Mouse (Mus musculus): ENCODE data around the gene Dnajc7. TPM values are rescaled to one million over a fixed set of nuclear protein-coding genes. Genes with fewer than 3 reads are reported as not detected.
"Not testable (repeated sequence)": the region's sequence is repeated elsewhere in the genome, so short reads cannot be mapped to it uniquely, and the experiment has no call there.

The Dnajc7 gene
- polyA plus RNA-seq (2015; fragmentation: Nextera tagmentation; extraction: Ambion mirVana) = 277 and 293 TPM in 2 replicates

DNA sequence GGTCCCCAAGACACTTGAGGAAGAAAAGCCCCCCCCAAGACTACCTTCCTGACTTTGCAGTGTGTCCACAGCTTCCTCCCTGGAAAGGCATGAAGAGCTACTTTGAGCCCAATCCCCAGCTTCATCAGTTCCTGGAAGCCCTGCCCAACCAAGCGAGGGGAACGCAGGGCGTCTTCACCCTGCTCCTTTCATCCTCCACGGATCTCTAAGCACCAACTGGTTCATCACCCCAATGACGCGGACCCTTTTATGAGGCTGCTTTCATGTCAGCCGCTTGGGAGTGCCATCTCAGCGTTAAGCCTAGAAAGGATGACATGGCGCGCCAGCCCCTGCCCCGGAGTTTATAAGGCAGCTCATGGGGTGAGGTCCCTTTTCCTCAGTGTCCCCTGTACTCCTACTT, at the start of gene Dnajc7:
Dnajc7 (minus strand) TSS at position 187 of the 400 bp plus-strand sequence.
- Histone ChIP-seq H3K4me3 (peak within 1 kb of the TSS; percentile 95), H3K9me3 (no peaks in the 10 kb centered on the region), H3K4me2 (peak within 1 kb of the TSS; percentile 86), H3K36me3 (peaks cover 16% of the 10 kb centered on the region), H3K9ac (peak within 1 kb of the TSS; percentile 94), H3K27me3 (no peaks in the 10 kb centered on the region), H3K27ac (peak within 1 kb of the TSS; percentile 96), H3K4me1 (peaks cover 32% of the 10 kb centered on the region)
- ATAC-seq (ENCODE audit: insufficient number of reproducible peaks, insufficient read depth, low FRiP score, low TSS enrichment, low read depth) = no peak
- 7% methylated on average over 11 of the region's 11 CpGs for WGBS

DNA sequence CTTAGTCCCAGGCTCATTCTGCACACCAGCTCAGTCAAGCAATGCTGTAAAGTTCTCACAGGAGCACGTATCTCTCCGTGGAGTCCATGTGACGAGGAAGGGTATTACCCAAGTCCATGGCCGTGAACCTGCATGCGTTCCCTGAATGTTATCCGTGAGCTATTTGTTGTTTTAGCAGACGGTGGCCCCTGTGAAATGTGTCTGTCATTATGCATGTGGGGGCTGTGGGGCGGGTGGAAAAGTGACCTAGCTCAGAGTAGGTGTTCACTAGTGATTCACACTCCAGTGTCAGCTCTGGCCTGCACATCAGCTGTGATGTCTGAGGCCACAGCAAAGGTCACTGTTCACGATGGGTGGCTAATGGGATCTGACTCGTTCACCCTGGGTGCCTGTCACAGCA, 39.8 kb upstream of the Dnajc7 start:
- Histone ChIP-seq H3K4me2 (no peak overlapping the region), H3K36me3 (no peaks in the 10 kb centered on the region), H3K27ac (no peak overlapping the region), H3K9ac (no peak overlapping the region), H3K4me1 (peaks cover 21% of the 10 kb centered on the region), H3K4me3 (no peak overlapping the region), H3K9me3 (no peaks in the 10 kb centered on the region), H3K27me3 (no peaks in the 10 kb centered on the region)
- ATAC-seq (ENCODE audit: insufficient number of reproducible peaks, insufficient read depth, low FRiP score, low TSS enrichment, low read depth) = no peak
- WGBS = 72% methylated on average over 10 of the region's 10 CpGs

DNA sequence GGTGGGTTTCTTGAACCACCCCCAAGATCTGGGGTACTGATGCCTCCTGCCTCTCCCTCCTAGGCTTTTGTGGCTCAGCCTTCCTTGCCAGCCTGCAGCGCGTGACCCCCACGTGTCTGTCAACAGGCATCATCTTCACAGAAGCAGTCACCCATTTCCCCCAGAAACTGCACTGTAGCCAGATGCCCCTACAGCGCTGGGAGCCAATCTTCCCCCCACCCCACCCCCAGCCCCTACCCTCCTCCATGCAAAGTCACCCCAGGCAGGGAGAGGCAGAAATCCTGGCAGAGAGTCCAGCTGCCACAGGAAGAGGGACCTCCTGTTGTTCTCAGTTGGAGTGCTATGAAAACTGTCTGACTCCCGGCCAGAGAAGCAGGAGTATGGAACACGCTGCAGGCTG, 36.5 kb upstream of the Dnajc7 start:
- 5% methylated on average over 6 of the region's 6 CpGs for WGBS
- Histone ChIP-seq H3K36me3 (no peaks in the 10 kb centered on the region), H3K27me3 (peaks cover 7% of the 10 kb centered on the region), H3K27ac (no peak overlapping the region), H3K9me3 (no peaks in the 10 kb centered on the region), H3K4me3 (no peak overlapping the region), H3K9ac (no peak overlapping the region), H3K4me1 (peaks cover 21% of the 10 kb centered on the region), H3K4me2 (peak overlapping the region; percentile 17; the same call in 1 of the 2 replicates)
- no peak for ATAC-seq (ENCODE audit: insufficient number of reproducible peaks, insufficient read depth, low FRiP score, low TSS enrichment, low read depth)

DNA sequence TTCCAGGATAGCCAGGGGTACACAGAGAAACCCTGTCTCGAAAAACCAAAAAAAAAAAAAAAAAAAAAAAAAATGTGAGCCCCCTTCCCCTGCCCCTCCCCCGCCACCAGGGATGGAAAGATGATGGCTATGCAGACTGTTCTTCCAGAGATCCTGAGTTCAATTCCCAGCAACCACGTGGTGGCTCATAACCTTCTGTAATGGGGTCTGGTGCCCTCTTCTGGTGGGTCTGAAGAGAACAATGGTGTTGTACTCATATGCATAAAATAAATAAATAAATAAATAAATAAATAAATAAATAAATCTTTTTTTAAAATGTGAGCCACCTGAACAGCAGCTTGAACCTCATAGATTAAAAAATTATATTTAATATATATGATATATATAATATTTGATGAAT, 35.6 kb upstream of the Dnajc7 start:
- not testable (repeated sequence) for H3K4me3 ChIP-seq; H3K4me2 ChIP-seq; H3K36me3 ChIP-seq; H3K9me3 ChIP-seq; H3K9ac ChIP-seq; ATAC-seq (ENCODE audit: insufficient number of reproducible peaks, insufficient read depth, low FRiP score, low TSS enrichment, low read depth); H3K27ac ChIP-seq
- H3K27me3 ChIP-seq = peaks cover 16% of the 10 kb centered on the region
- WGBS = 66% methylated on average over 3 of the region's 3 CpGs
- H3K4me1 ChIP-seq = peaks cover 27% of the 10 kb centered on the region

DNA sequence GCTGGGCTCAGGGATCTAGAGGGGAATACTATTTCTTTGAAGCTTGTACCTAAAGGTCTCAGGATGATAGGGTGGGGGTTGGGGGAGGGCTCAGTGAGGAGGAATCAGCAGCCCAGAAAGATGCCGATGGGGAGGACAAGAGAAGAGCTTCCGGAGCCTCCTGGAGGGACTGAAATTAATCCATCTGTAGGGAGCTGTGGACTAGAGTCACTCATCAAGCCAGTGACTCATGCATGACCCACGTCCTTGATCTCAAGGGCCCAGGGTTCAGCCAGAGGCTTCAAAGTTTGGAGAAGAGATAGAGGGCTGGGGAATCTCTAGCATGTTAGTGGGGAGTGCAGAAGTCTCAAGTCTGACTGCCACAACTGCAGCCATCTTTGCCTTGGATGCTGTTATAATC, 31.8 kb upstream of the Dnajc7 start:
- Histone ChIP-seq H3K27ac (no peak overlapping the region), H3K27me3 (peaks cover 36% of the 10 kb centered on the region), H3K9ac (no peak overlapping the region), H3K36me3 (no peaks in the 10 kb centered on the region), H3K4me1 (peaks cover 24% of the 10 kb centered on the region), H3K9me3 (no peaks in the 10 kb centered on the region), H3K4me2 (no peak overlapping the region), H3K4me3 (no peak overlapping the region)
- WGBS = 12% methylated on average over 3 of the region's 3 CpGs
- no peak for ATAC-seq (ENCODE audit: insufficient number of reproducible peaks, insufficient read depth, low FRiP score, low TSS enrichment, low read depth)

DNA sequence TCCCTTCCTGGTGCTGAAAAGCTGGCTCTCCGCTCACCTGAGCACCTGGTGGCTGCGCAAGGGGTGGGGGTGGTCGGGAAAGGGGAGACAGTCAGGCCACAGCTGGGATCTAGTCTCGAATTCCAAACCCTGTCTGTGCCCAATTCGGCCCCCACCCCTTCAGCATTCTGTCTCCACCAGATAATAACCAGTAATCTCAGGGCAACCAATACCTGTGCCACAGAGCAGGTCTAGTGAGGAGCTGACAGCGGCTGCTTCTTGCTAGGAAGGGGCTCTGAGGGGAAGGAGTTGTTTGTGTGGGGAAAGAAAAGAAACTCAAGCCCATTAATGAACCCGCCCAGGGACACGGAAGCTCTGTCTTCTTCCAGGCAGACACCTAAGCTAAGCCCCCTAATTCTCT, 31.2 kb upstream of the Dnajc7 start:
- Histone ChIP-seq H3K27ac (peak overlapping the region; percentile 55; the same call in 1 of the 2 replicates), H3K36me3 (no peaks in the 10 kb centered on the region), H3K9ac (no peak overlapping the region), H3K4me2 (peak overlapping the region; percentile 26; the same call in 1 of the 2 replicates), H3K27me3 (peaks cover 36% of the 10 kb centered on the region), H3K4me3 (no peak overlapping the region), H3K9me3 (no peaks in the 10 kb centered on the region), H3K4me1 (peaks cover 19% of the 10 kb centered on the region)
- WGBS = 15% methylated on average over 8 of the region's 8 CpGs
- no peak for ATAC-seq (ENCODE audit: insufficient number of reproducible peaks, insufficient read depth, low FRiP score, low TSS enrichment, low read depth)

DNA sequence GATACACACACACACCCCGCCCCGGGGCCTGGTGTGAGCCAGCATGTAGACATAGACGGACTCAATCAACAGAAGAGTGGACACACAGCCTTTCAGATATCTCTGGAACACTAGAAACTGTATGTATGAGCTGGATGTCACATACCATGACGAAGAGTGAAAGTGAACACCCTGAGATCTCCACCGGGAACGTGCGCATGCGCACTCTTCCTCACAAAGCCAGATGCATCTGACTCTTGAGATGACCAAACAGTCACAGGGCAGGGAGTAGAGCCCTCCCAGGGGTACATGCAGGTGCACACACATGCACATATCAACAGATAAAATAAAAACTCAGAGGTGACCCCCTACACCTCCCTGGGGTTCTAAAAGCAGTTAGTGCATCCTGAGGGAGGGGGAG, 28.4 kb upstream of the Dnajc7 start:
- peaks cover 41% of the 10 kb centered on the region for H3K27me3 ChIP-seq
- ATAC-seq (ENCODE audit: insufficient number of reproducible peaks, insufficient read depth, low FRiP score, low TSS enrichment, low read depth) = no peak
- 86% methylated on average over 8 of the region's 8 CpGs for WGBS

DNA sequence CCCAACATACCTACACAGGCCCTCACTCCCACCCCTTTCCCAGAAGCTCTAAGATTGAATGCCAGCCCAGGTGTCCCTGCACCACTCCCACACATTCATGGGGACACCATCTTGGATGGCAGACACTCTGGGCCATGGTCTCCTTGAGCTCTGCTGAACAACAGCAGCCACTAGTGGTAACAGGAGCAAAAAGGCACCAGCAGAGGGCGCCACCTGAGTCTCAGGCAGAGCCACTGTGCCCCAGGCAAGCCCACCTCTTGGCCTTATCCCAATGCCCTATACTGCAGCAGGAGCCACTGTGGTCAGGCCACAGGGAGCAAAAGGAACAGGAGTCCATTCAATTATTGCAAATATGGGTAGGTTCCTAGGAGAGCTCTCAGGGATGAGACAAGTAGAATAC, 26.3 kb upstream of the Dnajc7 start:
- Histone ChIP-seq H3K4me3 (no peak overlapping the region), H3K9ac (no peak overlapping the region), H3K27me3 (peaks cover 37% of the 10 kb centered on the region), H3K9me3 (no peaks in the 10 kb centered on the region), H3K36me3 (no peaks in the 10 kb centered on the region), H3K4me1 (peaks cover 23% of the 10 kb centered on the region), H3K4me2 (no peak overlapping the region), H3K27ac (no peak overlapping the region)
- WGBS = 10% methylated on average over 1 of the region's 1 CpGs
- ATAC-seq (ENCODE audit: insufficient number of reproducible peaks, insufficient read depth, low FRiP score, low TSS enrichment, low read depth) = no peak

More for the DNA sequence above, 28.4 kb upstream of the Dnajc7 start:
- H3K27ac ChIP-seq = no peak overlapping the region
- H3K9ac ChIP-seq = no peak overlapping the region
- no peak overlapping the region for H3K4me2 ChIP-seq
- no peaks in the 10 kb centered on the region for H3K36me3 ChIP-seq
- no peak overlapping the region for H3K4me3 ChIP-seq
- peaks cover 23% of the 10 kb centered on the region for H3K4me1 ChIP-seq
- no peaks in the 10 kb centered on the region for H3K9me3 ChIP-seq

DNA sequence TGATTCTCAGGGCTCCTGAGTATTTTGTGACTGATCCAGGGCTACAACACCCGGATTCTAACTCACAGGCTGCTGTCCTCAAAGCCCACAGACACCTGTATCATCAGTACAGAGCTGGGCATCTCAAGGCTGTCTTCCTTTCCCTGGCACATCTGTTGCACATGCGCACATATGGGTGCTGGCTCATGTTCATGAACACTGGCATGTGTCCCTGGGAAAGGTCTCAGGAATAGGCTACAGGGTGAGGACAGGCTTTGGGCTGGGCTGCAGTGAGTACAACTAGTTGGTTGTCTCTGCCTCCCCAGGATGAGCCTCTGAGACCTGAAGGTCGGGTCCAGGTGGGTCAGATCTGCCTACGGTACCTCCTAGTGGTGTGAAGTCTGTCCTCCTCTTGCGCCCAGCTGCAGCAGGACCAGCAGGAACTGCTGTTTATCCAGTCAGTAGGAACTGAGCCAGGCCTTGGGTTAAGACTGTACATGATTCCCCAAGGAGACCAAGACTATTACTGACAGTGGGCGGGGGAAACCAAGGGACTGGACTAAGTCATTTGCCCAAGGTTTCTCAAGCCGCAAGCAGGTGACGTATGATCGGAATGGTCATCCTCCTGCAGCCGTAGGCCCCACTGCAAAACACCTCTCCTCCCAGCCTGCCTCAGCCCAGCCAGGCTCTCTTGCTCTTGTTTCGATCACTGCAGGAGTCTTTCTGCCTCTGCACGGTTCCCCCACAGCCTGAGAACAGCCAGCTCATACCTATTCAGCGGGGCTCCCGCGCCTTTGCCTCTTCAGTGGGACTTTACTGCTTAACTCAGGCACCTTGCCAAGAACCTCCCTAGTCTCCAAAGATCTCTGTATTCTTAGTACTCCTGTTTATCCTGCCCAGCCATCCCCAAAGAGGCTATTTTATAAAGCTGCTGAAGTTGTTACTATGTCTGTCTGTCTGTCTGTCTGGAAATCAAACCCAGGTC, 23.9 kb upstream of the Dnajc7 start:
- H3K9me3 ChIP-seq = no peaks in the 10 kb centered on the region
- H3K36me3 ChIP-seq = no peaks in the 10 kb centered on the region
- peaks cover 38% of the 10 kb centered on the region for H3K27me3 ChIP-seq
- WGBS = 65% methylated on average over 15 of the region's 15 CpGs
- H3K27ac ChIP-seq = no peak overlapping the region
- H3K4me1 ChIP-seq = peaks cover 21% of the 10 kb centered on the region
- H3K9ac ChIP-seq = no peak overlapping the region
- no peak overlapping the region for H3K4me3 ChIP-seq
- no peak overlapping the region for H3K4me2 ChIP-seq
- ATAC-seq (ENCODE audit: insufficient number of reproducible peaks, insufficient read depth, low FRiP score, low TSS enrichment, low read depth) = no peak

DNA sequence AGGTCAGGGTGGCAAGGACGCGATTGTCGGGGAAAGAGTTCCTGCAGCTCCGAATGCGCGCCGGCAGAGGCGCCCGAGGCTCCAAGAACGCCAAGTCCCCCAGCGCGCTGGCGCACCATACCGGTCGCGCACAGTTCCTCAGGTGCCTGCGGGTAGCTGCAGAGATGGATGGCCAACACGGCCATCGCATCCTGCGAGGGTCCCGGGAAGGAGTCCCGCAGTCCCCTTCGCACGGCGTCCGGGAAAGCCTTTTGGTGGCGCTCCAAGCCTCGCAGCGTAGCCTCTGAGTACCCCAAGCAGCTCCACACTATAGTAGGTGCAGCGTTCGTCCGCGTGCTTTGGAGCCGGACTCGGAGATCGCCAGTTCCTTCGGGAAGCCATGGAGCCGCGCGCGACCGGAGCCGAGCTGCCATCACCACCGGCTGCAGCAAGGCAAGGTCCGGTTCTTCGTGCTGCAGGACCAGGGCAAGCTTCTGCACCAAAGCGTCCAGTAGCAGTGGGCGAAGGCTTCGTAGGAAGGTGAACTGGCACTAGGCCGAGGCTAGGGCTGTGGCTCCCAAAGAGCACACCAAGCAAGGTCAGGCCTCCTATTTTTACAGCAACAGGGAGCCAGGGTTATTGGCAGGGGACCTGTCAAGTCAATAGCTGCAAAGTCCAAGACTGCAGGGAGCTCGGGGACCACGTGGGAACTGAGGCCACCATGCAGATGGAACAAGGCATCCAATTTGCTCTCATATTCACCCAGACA, 20.4 kb upstream of the Dnajc7 start:
- ATAC-seq (ENCODE audit: insufficient number of reproducible peaks, insufficient read depth, low FRiP score, low TSS enrichment, low read depth) = no peak
- Histone ChIP-seq H3K27ac (no peak overlapping the region), H3K4me3 (peak overlapping the region; percentile 39), H3K4me1 (peaks cover 17% of the 10 kb centered on the region), H3K36me3 (no peaks in the 10 kb centered on the region), H3K27me3 (peaks cover 41% of the 10 kb centered on the region), H3K4me2 (peak overlapping the region; percentile 71), H3K9ac (peak overlapping the region; percentile 63), H3K9me3 (no peaks in the 10 kb centered on the region)
- 8% methylated on average over 52 of the region's 52 CpGs for WGBS

DNA sequence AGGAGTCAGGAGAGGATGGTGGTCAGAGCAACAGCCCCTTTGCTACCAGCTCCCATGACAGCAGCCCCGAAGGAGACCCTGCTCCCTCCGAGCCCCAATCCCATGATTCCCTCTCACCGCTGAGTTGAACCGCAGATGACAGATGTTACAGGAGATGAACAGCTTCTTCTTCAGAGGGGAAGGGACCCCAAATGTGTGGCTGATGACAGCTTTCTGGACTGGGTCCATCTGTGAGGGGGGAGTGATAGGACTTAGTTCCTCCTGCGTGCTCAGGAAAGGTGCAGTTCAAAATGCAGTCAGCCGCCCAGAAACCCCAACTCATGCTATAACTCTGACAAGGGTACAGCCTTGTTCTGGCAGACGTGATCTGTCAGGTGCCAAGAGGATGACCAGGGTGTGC, 14.6 kb upstream of the Dnajc7 start:
- H3K27me3 ChIP-seq = peaks cover 24% of the 10 kb centered on the region
- no peak overlapping the region for H3K4me2 ChIP-seq
- no peaks in the 10 kb centered on the region for H3K9me3 ChIP-seq
- no peak overlapping the region for H3K27ac ChIP-seq
- 76% methylated on average over 7 of the region's 7 CpGs for WGBS
- H3K4me1 ChIP-seq = no peaks in the 10 kb centered on the region
- H3K9ac ChIP-seq = no peak overlapping the region
- H3K4me3 ChIP-seq = no peak overlapping the region
- H3K36me3 ChIP-seq = no peaks in the 10 kb centered on the region
- ATAC-seq (ENCODE audit: insufficient number of reproducible peaks, insufficient read depth, low FRiP score, low TSS enrichment, low read depth) = no peak

All from embryonic facial prominence, embryonic 13.5 days (tissue).